Mouse (Mus musculus): ENCODE results near the gene Rxfp2.

GRCm38 (mm10) chr5:150024188-150024587 lies 5.7 kb downstream of the Rxfp2 start:
- TF ChIP-seq EP300 (IDR thresholded peaks at IDR 0.05; ENCODE audit: low read depth) (no peak), CTCF (IDR thresholded peaks at IDR 0.05; ENCODE audit: low read depth) (peak; percentile 2; the same call in 1 of the 2 replicates)

Data from heart, postnatal 0 days (tissue).